Mouse (Mus musculus) lung, embryonic 14.5 days (tissue): ENCODE results near the gene Dnah12. TPM values are rescaled to one million over a fixed set of nuclear protein-coding genes. Genes with fewer than 3 reads are reported as not detected.
A peak's percentile ranks its signal among the peaks of the same experiment; 100 is the strongest.

Source experiments
- ATAC-seq: fragments of 200-750 bp; cut with Nextera tagmentation; 2 replicates; pipeline ENCODE4 v1.8.0; 2017; ENCODE audit warnings: mild to moderate bottlenecking, moderate TSS enrichment, moderate library complexity; ENCODE audit not compliant: insufficient read depth
- DNase-seq: peaks from one replicate; pipeline ENCODE4 v3.0.0-alpha.2; 2015
- H3K27ac ChIP-seq: fragments of 300-500 bp; sonication (generic); 2 replicates; pipeline ENCODE4 v1.5.1; 2014; ENCODE audit warnings: low read depth, mild to moderate bottlenecking, moderate library complexity
- H3K27me3 ChIP-seq: fragments of 300-500 bp; sonication (generic); 2 replicates; pipeline ENCODE4 v1.6.1; 2014; ENCODE audit warnings: low read length, control low read depth; ENCODE audit not compliant: insufficient read depth
- H3K36me3 ChIP-seq: fragments of 300-500 bp; sonication (generic); 2 replicates; pipeline ENCODE4 v1.6.1; 2014; ENCODE audit warnings: control low read depth; ENCODE audit not compliant: insufficient read depth
- H3K4me1 ChIP-seq: fragments of 300-500 bp; sonication (generic); 2 replicates; pipeline ENCODE4 v1.6.1; 2014; ENCODE audit warnings: antibody characterized with exemption, control low read depth; ENCODE audit not compliant: insufficient read depth
- H3K4me2 ChIP-seq: fragments of 300-500 bp; sonication (generic); 2 replicates; pipeline ENCODE4 v1.6.1; 2014; ENCODE audit warnings: mild to moderate bottlenecking
- H3K4me3 ChIP-seq: fragments of 300-500 bp; sonication (generic); 2 replicates; pipeline ENCODE4 v1.5.1; 2014; ENCODE audit warnings: low read depth, low read length
- H3K9ac ChIP-seq: fragments of 300-500 bp; sonication (generic); 2 replicates; pipeline ENCODE4 v1.6.1; 2014
- H3K9me3 ChIP-seq: fragments of 300-500 bp; sonication (generic); 2 replicates; pipeline ENCODE4 v1.6.1; 2016; ENCODE audit warnings: low read depth, low read length, control low read depth
- CTCF ChIP-seq: IDR thresholded peaks from 2 replicates; pipeline ENCODE4 v1.5.1; 2016; ENCODE audit warnings: antibody characterized with exemption, low read depth
- WGBS: fragments of 180-500 bp; shearing (Covaris S2); extraction: QIAGEN DNeasy Blood & Tissue Kit; methylation state at CpG from one replicate; pipeline ENCODE4 v1.1.7; 2014; 5-methylcytosine and 5-hydroxymethylcytosine counted together
- polyA plus RNA-seq: library from polyadenylated mRNA; unstranded; fragments of >200 nt; fragmentation: Nextera tagmentation; extraction: Ambion mirVana; gene quantifications from 2 replicates; pipeline ENCODE4 v1.2.1, GENCODE M21; 2014

Gene Dnah12
- polyA plus RNA-seq, 1 experiment from 2014 or later = 0.11 TPM

DNA sequence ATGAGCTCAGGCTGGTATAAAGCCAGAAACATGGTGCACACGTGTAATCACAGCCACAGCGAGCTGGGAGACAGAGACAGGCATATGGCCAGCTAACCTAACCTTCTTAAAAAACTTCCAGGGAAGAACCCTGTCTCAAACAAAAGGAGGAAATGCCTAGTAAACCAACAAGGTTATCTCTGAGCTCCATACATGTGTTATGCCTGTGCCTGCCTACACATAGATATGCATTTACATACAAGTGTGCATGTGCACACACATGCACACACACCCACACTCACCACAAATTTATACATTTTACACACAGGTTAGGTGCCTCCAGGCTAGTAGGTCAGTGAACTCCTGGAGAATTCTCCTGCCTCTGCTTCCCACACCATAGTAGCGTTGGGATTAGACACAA lies 106.2 kb downstream of the Dnah12 start:
- Histone ChIP-seq H3K27ac (no peak overlapping the region), H3K36me3 (no peaks in the 10 kb centered on the region), H3K4me3 (no peak overlapping the region), H3K9me3 (no peaks in the 10 kb centered on the region), H3K9ac (no peak overlapping the region), H3K4me2 (no peak overlapping the region), H3K4me1 (no peaks in the 10 kb centered on the region), H3K27me3 (no peaks in the 10 kb centered on the region)
- ATAC-seq = no peak
- WGBS = 68% methylated on average over 3 of the region's 3 CpGs
- no peak for TF ChIP-seq CTCF
- DNase-seq = no peak

- Histone ChIP-seq H3K9ac (no peak overlapping the region), H3K36me3 (no peaks in the 10 kb centered on the region), H3K4me1 (no peaks in the 10 kb centered on the region), H3K27me3 (no peaks in the 10 kb centered on the region), H3K4me3 (no peak overlapping the region), H3K9me3 (no peaks in the 10 kb centered on the region), H3K27ac (no peak overlapping the region), H3K4me2 (no peak overlapping the region)
- ATAC-seq = no peak
- TF ChIP-seq CTCF = no peak
- no peak for DNase-seq
- WGBS = 63% methylated on average over 7 of the region's 7 CpGs
These were observed 112.4 kb downstream of the Dnah12 start for GRCm38 (mm10) chr14:26805500-26805899.

GRCm38 (mm10) chr14:26812734-26813133 lies 119.7 kb downstream of the Dnah12 start:
- Histone ChIP-seq H3K9me3 (no peaks in the 10 kb centered on the region), H3K4me2 (no peak overlapping the region), H3K4me3 (no peak overlapping the region), H3K4me1 (no peaks in the 10 kb centered on the region), H3K36me3 (no peaks in the 10 kb centered on the region), H3K27me3 (no peaks in the 10 kb centered on the region), H3K27ac (no peak overlapping the region), H3K9ac (no peak overlapping the region)
- ATAC-seq (no peak), DNase-seq (no peak)
- no peak for TF ChIP-seq CTCF
- whole genome bisulfite sequencing = 79% methylated on average over 11 of the region's 11 CpGs

GRCm38 (mm10) chr14:26813871-26814270 lies 120.8 kb downstream of the Dnah12 start:
- Histone ChIP-seq H3K4me1 (no peaks in the 10 kb centered on the region), H3K4me2 (no peak overlapping the region), H3K36me3 (no peaks in the 10 kb centered on the region), H3K27me3 (no peaks in the 10 kb centered on the region), H3K27ac (no peak overlapping the region), H3K9ac (no peak overlapping the region), H3K4me3 (no peak overlapping the region), H3K9me3 (no peaks in the 10 kb centered on the region)
- 92% methylated on average over 2 of the region's 2 CpGs for WGBS
- no peak for DNase-seq
- no peak for ATAC-seq
- no peak for TF ChIP-seq CTCF

GRCm38 (mm10) chr14:26814908-26815307 lies 121.8 kb downstream of the Dnah12 start:
- no peak for TF ChIP-seq CTCF
- WGBS = 48% methylated on average over 3 of the region's 3 CpGs
- no peak overlapping the region for H3K4me3 ChIP-seq

DNA sequence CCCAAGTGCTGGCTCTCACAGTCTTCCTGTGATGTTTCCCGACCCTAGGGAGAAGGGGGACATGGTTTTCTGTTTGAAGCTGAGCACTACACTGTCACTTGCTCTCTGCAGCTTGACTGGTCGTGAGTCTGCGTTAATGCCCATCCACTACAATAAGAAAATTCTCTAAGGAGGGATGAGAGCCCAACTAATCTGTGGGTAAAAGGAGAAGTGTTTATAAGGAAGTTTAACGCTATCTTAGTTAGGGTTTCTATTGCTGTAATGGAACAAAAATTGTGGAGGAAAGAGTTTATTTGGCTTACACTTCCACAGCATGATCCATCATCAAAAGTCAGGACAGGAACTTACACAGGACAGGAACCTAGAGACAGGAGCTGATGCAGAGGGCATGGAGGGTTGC lies 123.7 kb downstream of the Dnah12 start:
- no peak for DNase-seq
- H3K9me3 ChIP-seq = no peaks in the 10 kb centered on the region
- no peak overlapping the region for H3K9ac ChIP-seq
- H3K4me2 ChIP-seq = no peak overlapping the region
- no peaks in the 10 kb centered on the region for H3K27me3 ChIP-seq
- H3K4me3 ChIP-seq = no peak overlapping the region
- no peaks in the 10 kb centered on the region for H3K4me1 ChIP-seq
- 57% methylated on average over 4 of the region's 4 CpGs for WGBS
- H3K27ac ChIP-seq = no peak overlapping the region
- no peak for TF ChIP-seq CTCF
- no peak for ATAC-seq
- no peaks in the 10 kb centered on the region for H3K36me3 ChIP-seq

More at GRCm38 (mm10) chr14:26814908-26815307, 121.8 kb downstream of the Dnah12 start:
- Histone ChIP-seq H3K4me1 (no peaks in the 10 kb centered on the region), H3K4me2 (no peak overlapping the region), H3K27me3 (no peaks in the 10 kb centered on the region), H3K27ac (no peak overlapping the region), H3K9ac (no peak overlapping the region), H3K9me3 (no peaks in the 10 kb centered on the region), H3K36me3 (no peaks in the 10 kb centered on the region)
- no peak for ATAC-seq
- no peak for DNase-seq

GRCm38 (mm10) chr14:26826020-26826419 lies 132.9 kb downstream of the Dnah12 start:
- no peak overlapping the region for H3K4me3 ChIP-seq
- H3K36me3 ChIP-seq = no peaks in the 10 kb centered on the region
- DNase-seq (peak; percentile 8), ATAC-seq (no peak)
- WGBS = 30% methylated on average over 2 of the region's 2 CpGs
- H3K9ac ChIP-seq = no peak overlapping the region
- H3K9me3 ChIP-seq = no peaks in the 10 kb centered on the region
- no peaks in the 10 kb centered on the region for H3K4me1 ChIP-seq
- no peak overlapping the region for H3K4me2 ChIP-seq
- H3K27ac ChIP-seq = no peak overlapping the region
- no peaks in the 10 kb centered on the region for H3K27me3 ChIP-seq
- no peak for TF ChIP-seq CTCF

GRCm38 (mm10) chr14:26853053-26853452 lies 160.0 kb downstream of the Dnah12 start:
- 64% methylated on average over 8 of the region's 8 CpGs for WGBS
- Histone ChIP-seq H3K4me1 (no peaks in the 10 kb centered on the region), H3K27me3 (no peaks in the 10 kb centered on the region), H3K27ac (no peak overlapping the region), H3K4me2 (no peak overlapping the region), H3K4me3 (no peak overlapping the region), H3K36me3 (no peaks in the 10 kb centered on the region), H3K9ac (no peak overlapping the region), H3K9me3 (no peaks in the 10 kb centered on the region)
- DNase-seq (no peak), ATAC-seq (no peak)
- TF ChIP-seq CTCF = no peak
